Mouse (Mus musculus): ENCODE measurements at regions not wholly inside any gene's neighbourhood (a gene's known extent, or its start where the extent isn't known, plus 50 kb on each side); places are given as distances from the start of the nearest gene placed in this dataset.

- DNase-seq (ENCODE audit: low read depth) = no peak
Measured at GRCm38 (mm10) chr3:81742124-81742523, 190.3 kb upstream of the Ctso start.

- DNase-seq (ENCODE audit: low read depth) = no peak
Measured at GRCm38 (mm10) chr3:81750164-81750563, 182.2 kb upstream of the Ctso start.

GRCm38 (mm10) chr3:81752955-81753354 lies 179.4 kb upstream of the Ctso start:
- no peak for DNase-seq (ENCODE audit: low read depth)

- DNase-seq (ENCODE audit: low read depth) = no peak
Measured at GRCm38 (mm10) chr3:81760383-81760782, 172.0 kb upstream of the Ctso start.

- DNase-seq (ENCODE audit: low read depth) = no peak
Measured at GRCm38 (mm10) chr3:81760914-81761313, 171.5 kb upstream of the Ctso start.

GRCm38 (mm10) chr3:81771812-81772211 lies 160.6 kb upstream of the Ctso start:
- DNase-seq (ENCODE audit: low read depth) = no peak

GRCm38 (mm10) chr3:81773012-81773411 lies 159.4 kb upstream of the Ctso start:
- no peak for DNase-seq (ENCODE audit: low read depth)

GRCm38 (mm10) chr3:81782081-81782480 lies 150.3 kb upstream of the Ctso start:
- DNase-seq (ENCODE audit: low read depth) = no peak

- DNase-seq (ENCODE audit: low read depth) = peak; percentile 97
Measured at GRCm38 (mm10) chr3:81782921-81783541, 149.4 kb upstream of the Ctso start.

GRCm38 (mm10) chr3:81788915-81789314 lies 143.5 kb upstream of the Ctso start:
- DNase-seq (ENCODE audit: low read depth) = peak; percentile 26

- DNase-seq (ENCODE audit: low read depth) = no peak
Measured at GRCm38 (mm10) chr3:81789664-81790063, 142.7 kb upstream of the Ctso start.

- no peak for DNase-seq (ENCODE audit: low read depth)
Measured at GRCm38 (mm10) chr3:81802096-81802495, 130.3 kb upstream of the Ctso start.

GRCm38 (mm10) chr3:81805745-81806144 lies 126.7 kb upstream of the Ctso start:
- no peak for DNase-seq (ENCODE audit: low read depth)

- no peak for DNase-seq (ENCODE audit: low read depth)
Measured at GRCm38 (mm10) chr3:81809604-81810003, 122.8 kb upstream of the Ctso start.

- no peak for DNase-seq (ENCODE audit: low read depth)
Measured at GRCm38 (mm10) chr3:81820304-81820703, 112.1 kb upstream of the Ctso start.

- no peak for DNase-seq (ENCODE audit: low read depth)
Measured at GRCm38 (mm10) chr3:81829525-81829924, 102.9 kb upstream of the Ctso start.

- DNase-seq (ENCODE audit: low read depth) = no peak
Measured at GRCm38 (mm10) chr3:81829966-81830599, 102.3 kb upstream of the Ctso start.

- no peak for DNase-seq (ENCODE audit: low read depth)
Measured at GRCm38 (mm10) chr3:81835380-81836157, 96.8 kb upstream of the Ctso start.

GRCm38 (mm10) chr3:81836478-81836877 lies 95.9 kb upstream of the Ctso start:
- no peak for DNase-seq (ENCODE audit: low read depth)

- peak; percentile 28 for DNase-seq (ENCODE audit: low read depth)
Measured at GRCm38 (mm10) chr3:81838121-81838520, 94.3 kb upstream of the Ctso start.

- DNase-seq (ENCODE audit: low read depth) = no peak
Measured at GRCm38 (mm10) chr3:81864487-81864886, 67.9 kb upstream of the Ctso start.

Data from 416B (cell line).